Mouse (Mus musculus) NIH3T3 (cell line): ENCODE measurements at regions not wholly inside any gene's neighbourhood (a gene's known extent, or its start where the extent isn't known, plus 50 kb on each side); places are given as distances from the start of the nearest gene placed in this dataset.

Experiments
- DNase-seq: peaks from one replicate; pipeline ENCODE4 v3.0.0-alpha.2; 2012; ENCODE audit warnings: low read depth

DNA sequence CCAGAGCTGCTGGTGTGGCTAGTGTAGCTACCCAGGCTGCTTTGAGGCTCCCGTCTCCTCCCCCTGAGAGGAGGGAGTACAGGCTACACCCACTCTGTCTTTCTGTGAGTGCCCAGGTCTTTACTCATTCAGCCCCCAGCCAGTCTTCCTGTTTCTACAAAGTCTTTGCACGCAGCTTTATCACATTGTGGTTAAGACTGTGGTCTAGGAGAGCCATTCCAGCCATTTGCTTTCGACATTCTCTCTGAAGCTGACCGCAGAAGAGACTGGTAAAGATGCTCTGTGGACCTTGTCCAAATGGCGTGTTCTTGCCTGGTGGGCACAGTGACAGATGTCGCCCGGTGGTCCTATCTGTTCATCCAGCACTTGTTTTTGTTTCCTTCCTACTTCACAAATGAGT lies 62.0 kb downstream of the Tpra1 start:
- DNase-seq = peak; percentile 80

DNA sequence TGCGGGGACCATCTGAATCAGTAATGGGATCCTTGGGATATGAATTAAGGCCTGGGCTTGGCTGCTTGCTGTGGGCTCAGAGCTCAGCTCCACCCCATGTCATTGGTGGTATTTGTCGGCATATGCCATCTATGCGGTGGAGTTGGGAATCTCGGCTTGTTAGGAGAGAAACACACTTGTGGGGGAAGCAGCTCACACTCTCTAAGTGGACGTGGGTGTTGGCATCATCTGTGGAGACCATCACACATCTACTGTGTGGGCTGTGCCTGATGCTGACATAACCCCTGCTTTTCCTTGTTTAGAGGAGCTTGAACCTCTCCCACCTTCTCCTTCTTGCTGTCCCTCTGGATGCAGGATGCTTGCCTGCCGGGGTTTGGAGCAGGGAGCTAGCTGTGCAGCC lies 62.9 kb downstream of the Tpra1 start:
- no peak for DNase-seq

DNA sequence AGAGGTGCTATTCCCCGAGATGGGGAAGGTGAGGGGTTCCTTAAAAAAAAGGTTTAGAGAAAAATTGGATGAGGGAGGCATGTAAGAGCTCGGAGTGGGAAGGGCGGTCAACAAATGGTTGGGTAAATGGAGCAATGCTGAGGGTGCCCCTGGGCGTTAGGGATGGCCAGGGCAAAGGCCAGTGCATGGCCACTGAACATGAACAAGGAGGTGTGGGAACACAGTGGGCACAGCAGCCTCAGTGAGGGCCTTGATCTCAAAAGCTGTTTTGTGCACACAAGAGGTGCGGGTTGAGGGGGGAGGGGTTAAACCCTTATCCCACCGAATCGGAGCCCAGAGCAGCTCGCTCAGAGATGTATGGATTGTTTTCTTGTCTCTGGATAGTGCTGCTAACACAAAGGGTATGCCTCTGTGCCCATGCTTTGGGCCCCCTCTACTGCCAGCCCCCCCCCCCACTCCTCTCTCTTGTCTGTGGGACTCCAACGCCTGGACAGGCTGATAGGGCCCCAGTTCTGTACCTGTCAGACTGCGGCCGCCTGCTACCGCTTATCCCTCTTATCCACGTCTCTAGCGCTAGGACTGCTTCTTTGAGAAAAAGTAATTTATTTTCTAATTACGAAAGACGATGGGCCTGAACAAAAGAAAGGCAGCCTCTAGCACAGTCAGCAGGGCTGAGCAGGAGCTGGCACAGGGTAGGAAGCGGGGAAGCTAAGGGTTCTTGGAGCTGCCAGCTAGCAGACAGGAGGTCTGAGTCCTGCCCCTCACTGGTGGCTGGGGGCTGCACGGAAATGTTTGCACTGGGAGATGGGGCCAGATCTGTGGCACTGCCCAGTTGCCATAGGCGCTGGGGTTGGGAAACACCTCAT lies 63.5 kb downstream of the Tpra1 start:
- no peak for DNase-seq

DNA sequence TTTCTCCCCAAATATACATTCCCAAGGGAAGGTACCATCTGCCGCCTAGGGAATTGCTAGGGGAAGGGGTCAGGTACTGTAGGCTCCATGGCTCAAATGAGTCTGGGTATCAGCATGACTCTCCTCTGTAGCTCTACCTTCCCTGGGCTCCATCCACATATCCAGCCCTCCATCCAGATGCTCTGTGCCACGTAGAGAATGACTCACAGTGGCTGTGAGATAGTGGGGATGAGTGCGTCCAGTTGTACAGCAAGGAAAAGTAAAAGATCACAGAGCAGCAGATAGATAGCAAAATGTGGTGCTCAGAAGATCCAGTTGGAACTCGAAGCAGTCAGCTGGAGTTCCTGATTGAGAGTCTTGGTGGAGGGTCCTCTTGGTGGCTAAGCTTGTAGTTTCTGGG lies 64.5 kb downstream of the Tpra1 start:
- DNase-seq = peak; percentile 72

DNA sequence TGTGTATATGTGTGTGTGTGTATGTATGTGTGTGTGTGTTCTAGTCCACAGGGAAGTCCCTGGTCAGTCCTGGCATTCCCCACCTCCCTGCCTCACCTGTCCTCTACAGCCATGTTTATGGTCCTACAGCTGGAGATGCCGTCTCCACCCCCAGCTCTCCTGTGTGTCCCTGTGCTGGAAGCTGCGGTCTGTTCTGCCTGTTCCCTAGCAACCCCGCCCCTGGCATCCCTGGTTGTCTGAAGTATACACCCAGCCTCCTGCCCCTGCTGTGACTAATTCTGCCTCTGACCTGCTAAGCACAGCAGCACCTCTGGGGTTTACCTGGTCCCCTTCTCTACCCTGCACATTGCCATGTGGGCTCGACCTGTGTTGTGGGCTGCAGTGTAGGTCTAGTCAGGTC lies 66.8 kb downstream of the Tpra1 start:
- DNase-seq = no peak

DNA sequence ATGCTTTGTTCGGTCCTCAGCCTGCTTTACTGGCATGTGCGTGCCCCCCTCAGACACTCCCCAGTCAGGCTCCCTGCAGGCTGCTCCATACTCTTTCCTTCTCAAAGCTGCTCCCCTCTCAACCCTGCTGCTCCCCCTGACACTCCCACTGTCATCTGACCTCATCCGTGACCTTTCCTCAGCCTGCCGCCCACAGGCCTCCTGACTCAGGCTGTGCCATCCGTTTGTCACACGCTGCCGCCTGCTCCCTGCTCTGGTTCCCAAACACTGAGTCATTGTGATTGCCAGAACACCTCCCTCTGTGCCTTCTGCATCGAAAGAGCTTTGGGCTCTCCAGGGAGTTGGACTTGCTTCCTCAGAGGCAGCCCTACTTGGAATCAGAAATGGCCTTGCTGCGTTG lies 69.7 kb downstream of the Tpra1 start:
- peak; percentile 66 for DNase-seq

DNA sequence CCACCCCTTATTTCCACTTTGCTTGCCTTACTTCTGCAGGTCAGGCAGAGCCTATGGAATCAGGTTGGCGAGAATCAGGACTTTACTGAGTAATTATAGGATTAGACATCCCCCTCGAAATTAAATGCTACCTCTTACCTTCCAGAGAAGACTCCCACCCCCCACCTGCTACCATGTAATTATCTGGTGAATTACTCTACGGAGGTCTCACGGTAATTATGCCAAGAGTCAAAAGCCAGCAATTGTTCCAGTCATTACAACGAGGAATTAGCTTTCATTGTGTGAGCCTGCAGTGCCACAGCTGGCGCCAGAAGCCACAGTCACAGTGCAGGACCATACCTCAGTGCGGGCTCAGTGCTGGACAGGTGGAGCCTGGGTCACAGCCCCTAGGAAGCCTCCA lies 72.4 kb downstream of the Tpra1 start:
- no peak for DNase-seq

DNA sequence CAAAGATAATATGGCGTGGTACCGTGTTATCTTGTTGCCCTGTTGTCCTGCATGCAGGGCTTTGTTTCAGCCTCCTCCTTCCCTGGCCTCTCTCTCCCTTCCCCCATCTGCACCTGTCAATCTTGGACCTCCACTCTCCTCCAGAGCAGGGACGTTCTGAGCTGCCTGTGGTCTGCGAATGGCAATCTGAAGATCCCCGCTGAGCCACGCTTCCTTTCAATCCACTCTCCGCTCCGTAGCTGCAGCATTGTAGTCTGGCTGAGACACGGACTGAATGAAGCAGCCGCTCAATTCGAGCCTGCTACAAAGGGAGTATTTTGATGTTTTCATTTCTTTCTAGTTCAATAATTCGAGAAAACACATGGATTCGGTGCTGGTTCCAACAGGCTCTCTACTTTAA lies 74.5 kb downstream of the Tpra1 start:
- no peak for DNase-seq

DNA sequence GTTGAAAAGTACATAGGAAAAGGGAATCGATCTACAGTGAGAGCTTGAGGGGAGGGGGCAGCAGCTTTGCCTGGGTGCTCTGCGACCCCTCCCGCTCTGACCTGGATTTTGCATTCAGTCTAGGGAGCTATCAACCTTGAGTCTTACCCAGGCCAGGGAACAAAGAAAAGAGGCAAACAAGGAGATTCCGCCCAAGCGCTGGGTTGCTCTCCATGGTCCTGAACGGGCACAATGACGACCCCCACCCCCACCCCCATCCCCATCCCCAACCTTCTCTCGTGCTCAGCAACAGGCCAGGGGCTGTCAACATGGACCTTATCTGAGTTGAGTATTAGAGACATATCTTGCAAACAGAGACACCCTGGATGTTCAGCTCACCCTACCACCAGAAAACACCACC lies 74.9 kb downstream of the Tpra1 start:
- DNase-seq = no peak

DNA sequence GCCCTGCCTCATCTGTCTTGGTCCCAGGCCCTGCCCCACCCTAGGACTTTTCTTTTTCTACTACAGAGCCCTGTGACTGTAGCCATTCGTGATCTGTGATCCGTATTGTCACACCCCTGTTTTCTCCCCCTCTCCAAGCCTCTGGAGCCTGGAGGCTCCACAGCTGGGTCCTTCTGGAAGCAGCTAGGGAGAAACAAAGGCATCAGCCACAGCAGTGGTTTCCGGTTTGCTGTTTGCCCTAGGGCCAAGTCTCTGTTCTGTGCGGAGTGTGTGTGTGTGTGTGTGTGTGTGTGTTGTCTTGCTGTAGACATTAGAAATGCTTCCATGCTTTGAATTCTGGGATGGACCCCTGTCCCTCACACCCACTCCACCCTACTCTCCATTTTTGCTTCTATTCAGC lies 76.9 kb downstream of the Tpra1 start:
- DNase-seq = no peak

DNA sequence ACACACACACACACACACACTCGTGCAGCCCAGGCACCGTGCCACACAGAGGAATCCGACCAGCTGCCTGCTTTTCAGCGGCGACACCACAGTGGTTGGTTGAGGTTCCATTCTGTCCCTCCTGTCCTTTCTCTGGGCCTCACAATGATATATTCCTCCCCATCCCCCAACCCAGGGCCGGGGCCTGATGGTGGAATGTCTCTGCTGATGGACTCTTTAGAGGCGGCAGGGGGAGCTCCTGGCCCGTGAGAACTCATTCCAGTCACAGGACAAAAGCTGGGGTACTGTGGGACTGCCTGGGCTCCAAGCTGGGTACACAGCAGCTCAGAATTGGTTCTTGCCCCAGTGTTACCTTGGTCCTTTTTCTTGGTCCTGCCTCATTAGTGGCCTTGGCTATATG lies 78.1 kb downstream of the Tpra1 start:
- peak; percentile 88 for DNase-seq

DNA sequence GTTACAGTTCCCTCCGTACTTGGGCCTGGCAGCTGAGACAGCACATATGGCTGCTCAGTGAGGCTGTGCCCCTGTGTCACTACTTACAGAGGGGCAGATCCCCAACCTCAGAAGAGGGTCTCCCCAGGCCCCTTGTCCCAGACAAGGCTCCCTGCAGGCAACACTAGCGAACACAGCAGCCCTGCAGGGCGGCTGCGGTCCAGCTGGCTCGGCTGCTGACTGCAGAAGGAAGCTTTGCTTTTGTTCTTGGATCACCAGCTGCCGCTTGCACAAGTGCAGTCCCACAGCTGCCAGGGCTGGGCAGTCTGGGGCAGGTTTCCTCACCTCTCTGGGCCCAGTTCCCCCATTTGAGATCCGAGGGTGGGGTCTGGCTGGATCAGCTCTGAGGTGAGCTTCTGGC lies 79.5 kb downstream of the Tpra1 start:
- no peak for DNase-seq

DNA sequence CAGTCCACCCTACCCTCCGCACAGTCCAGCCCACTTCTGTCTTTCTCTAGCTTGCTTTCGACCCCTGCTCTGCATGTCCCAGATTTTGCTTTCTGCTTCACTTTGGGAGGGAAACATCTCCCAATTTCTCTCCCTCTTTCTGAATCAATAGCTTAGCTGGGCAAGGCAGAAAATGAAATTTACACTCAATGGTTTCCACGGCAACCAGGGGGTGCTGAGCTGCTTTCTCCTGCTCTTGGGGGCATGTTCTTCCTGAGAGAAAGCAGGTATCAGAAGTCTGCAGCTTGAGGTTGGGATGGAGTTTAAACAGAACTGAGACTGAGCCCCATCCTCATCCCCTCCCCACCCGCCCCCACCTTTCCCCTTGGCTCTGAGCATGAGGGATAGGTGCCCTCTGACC lies 82.1 kb downstream of the Tpra1 start:
- no peak for DNase-seq

DNA sequence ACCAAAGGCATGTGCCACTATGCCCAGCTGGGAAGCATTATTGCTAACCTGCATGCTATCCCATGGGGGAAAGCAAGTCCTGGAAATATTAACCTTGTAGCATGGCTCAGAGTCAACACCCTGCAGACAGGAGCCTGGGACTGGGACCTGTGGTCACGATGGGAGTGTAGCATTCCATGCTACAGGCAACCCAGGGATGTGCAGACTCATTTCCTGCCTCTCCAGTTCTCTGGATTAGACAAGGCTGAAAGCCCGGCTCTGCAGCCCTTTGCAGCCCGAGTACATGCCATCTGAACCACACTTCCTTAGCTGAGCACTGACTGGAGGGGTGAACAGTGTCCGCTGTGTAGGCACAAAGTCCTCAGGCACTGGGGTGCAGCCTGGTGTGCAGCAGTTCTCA lies 82.8 kb downstream of the Tpra1 start:
- peak; percentile 63 for DNase-seq

DNA sequence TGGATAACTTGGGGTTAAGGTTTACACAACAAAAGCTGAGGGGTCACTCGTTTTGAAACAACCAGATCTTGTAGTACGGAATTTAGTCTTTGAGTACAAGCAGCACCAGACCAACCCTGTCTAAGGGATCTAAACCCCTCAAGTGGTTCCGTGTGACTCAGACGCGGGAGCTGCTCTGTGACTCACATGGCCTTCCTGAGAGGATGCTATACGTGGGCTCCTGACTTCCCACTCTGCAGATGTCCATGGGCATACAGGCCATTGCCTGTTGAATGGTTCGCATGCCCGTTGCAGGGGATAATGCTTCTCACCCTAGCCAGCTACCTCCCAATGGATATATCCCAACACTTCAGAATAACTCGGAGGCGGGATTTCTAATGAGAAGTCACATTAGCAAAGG lies 86.5 kb downstream of the Tpra1 start:
- no peak for DNase-seq

DNA sequence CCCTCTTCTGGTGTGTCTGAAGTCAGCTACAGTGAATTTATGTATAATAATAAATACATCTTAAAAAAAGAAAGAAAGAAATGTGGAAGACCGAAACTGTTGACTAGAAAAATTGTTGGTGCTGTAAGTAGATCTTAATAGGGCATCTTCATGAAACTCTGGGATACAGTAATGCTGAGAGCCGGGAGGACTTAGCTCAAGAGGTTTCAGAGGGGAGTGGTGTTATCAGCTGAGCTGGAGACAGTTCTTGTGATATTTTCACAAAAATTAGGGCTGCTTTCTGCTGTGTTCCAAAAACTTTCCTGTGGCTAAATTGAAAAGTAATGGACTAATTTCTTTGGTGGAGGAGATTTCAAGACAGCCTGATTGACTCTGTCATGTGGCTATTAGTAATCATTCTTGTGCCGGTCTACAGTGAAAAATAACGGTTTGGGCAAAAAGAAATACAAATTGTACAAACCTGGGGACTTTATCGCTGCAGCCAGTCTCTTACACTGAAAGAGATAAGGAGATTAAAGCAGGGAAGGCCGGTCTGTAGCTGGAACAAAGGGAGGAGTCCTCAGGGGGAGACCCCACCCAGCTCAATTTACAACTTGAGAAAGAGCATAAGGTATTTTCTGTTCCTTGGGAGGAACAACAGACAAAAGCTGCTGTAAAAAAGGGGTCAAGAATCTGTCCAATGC lies 87.7 kb downstream of the Tpra1 start:
- no peak for DNase-seq

DNA sequence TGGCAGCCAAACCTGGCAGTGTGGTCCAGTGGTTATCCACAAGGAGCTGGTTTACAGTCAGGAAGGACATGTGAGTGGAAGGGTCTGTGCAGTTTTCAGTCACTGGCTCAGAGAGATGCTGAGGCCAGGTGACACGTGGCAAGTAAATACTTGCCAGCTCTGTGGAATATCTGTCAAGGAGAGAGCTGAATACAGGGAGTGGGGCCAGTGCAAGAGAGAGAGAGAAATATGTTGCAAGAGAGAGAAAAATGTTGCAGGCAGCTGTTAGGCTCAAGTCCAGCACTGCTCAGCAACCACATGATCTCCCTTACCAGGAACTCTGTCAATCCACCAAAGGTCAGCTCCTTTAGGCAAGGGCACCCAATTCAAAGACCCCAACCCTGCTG lies 88.2 kb downstream of the Tpra1 start:
- peak; percentile 86 for DNase-seq

DNA sequence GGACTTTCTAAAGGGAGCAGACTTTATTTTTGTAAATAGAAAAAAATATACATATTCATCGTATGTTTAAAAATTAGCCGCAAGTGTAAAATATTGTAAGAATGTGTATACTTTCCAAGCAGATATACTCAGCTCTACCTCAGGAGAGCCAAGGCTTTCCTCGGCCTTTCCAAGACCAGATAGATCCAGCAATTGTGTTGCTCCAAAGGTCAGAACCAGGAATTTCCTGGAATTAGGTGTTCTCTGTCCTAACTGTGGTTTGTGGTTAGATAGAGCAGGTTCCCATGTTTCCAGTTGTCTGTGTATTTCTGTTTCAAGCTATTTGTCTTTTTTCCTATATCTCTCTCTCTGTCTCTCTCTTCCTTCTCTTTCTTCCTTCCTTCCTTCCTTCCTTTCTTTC lies 93.0 kb downstream of the Tpra1 start:
- DNase-seq = no peak

DNA sequence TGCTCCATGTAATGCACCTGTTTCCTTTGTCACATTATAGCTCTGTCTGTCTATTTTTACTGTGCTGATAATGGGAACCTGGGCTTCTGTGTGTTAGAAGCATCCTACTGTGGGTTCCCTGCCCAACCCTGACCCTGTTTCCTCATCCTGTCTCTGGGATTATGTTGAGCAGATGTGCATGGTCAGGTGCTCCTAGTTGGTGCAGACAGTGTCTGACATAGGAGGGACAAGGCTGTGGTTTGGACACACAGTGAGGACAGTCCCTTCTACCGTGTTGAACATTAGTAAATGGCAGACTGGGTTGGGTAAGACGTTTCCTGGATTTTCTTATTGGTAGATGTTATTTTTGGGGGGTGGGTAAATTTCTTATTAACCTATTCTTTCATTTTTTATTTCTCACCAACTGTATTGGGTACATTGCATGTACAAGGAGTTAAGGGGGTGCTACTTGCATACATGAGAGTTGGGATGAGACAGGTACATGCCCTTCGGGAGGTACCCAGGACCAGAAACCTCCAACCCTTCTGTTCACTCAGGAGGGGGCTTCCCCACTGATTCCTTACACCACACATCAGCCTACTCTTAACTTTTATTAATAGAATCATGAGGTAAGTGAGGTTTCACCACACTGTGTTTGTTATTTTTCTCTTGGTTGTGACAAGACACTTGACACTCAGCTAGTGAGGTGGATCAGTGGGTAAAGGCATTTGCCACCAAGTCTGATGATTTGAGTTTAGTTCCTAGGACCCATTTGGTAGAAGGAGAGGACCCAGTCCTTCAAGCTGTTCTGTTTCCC lies 97.1 kb downstream of the Tpra1 start:
- no peak for DNase-seq

DNA sequence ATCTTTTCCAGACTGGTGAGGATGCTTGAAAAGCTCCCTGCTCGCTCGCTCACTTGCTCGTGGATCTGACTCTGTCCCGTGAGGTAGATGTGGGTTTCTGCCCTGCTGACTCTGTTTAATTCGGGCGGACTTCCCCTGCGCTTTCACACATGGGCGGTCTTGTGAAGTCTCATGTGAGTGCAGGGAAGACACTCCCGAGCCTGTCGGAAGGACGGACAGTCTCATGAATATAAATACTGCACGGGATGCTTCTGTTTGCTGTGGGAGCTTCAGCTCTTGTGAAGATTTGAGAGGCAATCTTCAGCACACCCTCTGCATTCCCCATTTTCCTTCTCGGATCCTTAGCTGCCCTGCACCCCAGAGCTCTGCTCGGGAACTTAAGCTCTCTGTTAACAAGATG lies 98.3 kb downstream of the Tpra1 start:
- DNase-seq = no peak

DNA sequence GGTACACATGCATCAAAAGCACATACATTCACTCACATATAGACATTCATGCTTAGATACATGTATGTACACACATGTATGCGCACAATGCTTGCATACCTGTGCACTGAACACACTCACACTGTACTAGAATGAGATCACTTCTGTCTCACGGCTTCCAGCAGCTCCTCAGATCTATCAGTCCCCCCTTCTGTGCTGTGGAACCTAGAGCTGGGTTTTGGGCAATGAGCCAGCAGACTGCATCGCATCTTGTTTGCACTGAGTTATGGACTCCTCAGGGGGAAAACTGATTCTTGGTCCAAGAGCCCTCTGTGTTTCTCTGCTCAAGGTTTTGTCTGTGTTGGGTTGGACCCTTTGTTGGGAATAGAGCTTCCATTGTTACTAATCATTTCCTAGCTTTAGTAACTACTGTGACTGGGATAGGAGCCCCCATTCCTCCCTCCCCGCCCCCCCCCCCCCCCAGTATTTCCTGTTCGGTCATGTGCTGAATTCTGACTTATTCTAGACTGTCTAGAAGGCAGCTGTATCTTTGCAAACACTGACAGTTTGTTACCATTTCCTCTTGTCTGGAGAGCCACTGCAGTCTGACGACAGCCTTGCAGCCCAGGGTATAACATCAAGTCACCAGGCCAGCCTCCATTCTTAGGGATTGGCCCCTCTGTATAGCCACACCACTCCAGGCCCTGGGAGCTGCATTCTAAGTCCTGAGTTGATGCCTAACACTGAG lies 101.3 kb downstream of the Tpra1 start:
- DNase-seq = peak; percentile 61

DNA sequence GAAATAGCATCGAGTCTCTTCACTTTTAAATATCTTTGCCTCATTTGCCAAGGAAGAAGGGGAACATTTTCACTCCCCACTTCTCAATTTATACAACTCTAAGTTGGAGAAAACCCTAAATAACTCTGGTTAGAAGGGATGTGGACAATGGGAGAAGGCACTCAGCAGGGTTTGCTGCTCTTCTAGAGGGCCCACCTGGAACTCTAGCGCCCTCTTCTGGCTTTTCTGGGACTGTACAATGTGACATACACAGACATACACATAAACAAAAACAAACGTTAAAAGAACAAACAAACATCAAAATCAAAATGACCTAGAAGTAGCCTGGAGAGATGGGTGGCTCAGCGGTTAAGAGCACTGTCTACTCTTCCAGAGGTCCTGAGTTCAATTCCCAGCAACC lies 103.0 kb downstream of the Tpra1 start:
- DNase-seq = peak; percentile 34
